Mouse (Mus musculus): ENCODE results near the gene Clba1.

The Clba1 gene

GRCm38 (mm10) chr12:112794998-112795397 lies 13.7 kb upstream of the Clba1 start:
- no peak for DNase-seq (ENCODE audit: low spot score in 2 of 2)

GRCm38 (mm10) chr12:112795466-112796104 lies 13.2 kb upstream of the Clba1 start:
- DNase-seq (ENCODE audit: low spot score in 2 of 2) = no peak

- no peak for DNase-seq (ENCODE audit: low spot score in 2 of 2)
Observed at GRCm38 (mm10) chr12:112796551-112797510, 11.9 kb upstream of the Clba1 start.

- DNase-seq (ENCODE audit: low spot score in 2 of 2) = no peak
Observed at GRCm38 (mm10) chr12:112797672-112798331, 10.9 kb upstream of the Clba1 start.

- no peak for DNase-seq (ENCODE audit: low spot score in 2 of 2)
Observed at GRCm38 (mm10) chr12:112798332-112798681, 10.4 kb upstream of the Clba1 start.

GRCm38 (mm10) chr12:112798716-112799115 lies 10.0 kb upstream of the Clba1 start:
- no peak for DNase-seq (ENCODE audit: low spot score in 2 of 2)

GRCm38 (mm10) chr12:112799237-112799970 lies 9.3 kb upstream of the Clba1 start:
- no peak for DNase-seq (ENCODE audit: low spot score in 2 of 2)

GRCm38 (mm10) chr12:112800476-112800875 lies 8.3 kb upstream of the Clba1 start:
- DNase-seq (ENCODE audit: low spot score in 2 of 2) = peak; percentile 57 to 80

GRCm38 (mm10) chr12:112801864-112802846 lies 6.6 kb upstream of the Clba1 start, which contains the start of gene Ahnak2:
Gene Ahnak2 (minus strand): TSS chr12:112802657.
- peak in 1 of 2 experiments; percentile 55 for DNase-seq (ENCODE audit: low spot score in 2 of 2)

- DNase-seq (ENCODE audit: low spot score in 2 of 2) = no peak
Observed at GRCm38 (mm10) chr12:112802917-112803316, 5.8 kb upstream of the Clba1 start.

- no peak for DNase-seq (ENCODE audit: low spot score in 2 of 2)
Observed at GRCm38 (mm10) chr12:112804046-112804445, 4.7 kb upstream of the Clba1 start.

- DNase-seq (ENCODE audit: low spot score in 2 of 2) = no peak
Observed at GRCm38 (mm10) chr12:112806044-112806443, 2.7 kb upstream of the Clba1 start.

- DNase-seq (ENCODE audit: low spot score in 2 of 2) = no peak
Observed at GRCm38 (mm10) chr12:112807796-112808195, 941 bp upstream of the Clba1 start.

- no peak for DNase-seq (ENCODE audit: low spot score in 2 of 2)
Observed at GRCm38 (mm10) chr12:112808212-112808586, 538 bp upstream of the Clba1 start.

- no peak for DNase-seq (ENCODE audit: low spot score in 2 of 2)
Observed at GRCm38 (mm10) chr12:112809641-112810040, 904 bp downstream of the Clba1 start.

GRCm38 (mm10) chr12:112810092-112810885 lies 1.6 kb downstream of the Clba1 start:
- no peak for DNase-seq (ENCODE audit: low spot score in 2 of 2)

- DNase-seq (ENCODE audit: low spot score in 2 of 2) = no peak
Observed at GRCm38 (mm10) chr12:112813370-112813769, 4.6 kb downstream of the Clba1 start.

GRCm38 (mm10) chr12:112814682-112815470 lies 6.1 kb downstream of the Clba1 start:
- DNase-seq (ENCODE audit: low spot score in 2 of 2) = no peak

- peak in 1 of 2 experiments; percentile 61 for DNase-seq (ENCODE audit: low spot score in 2 of 2)
Observed at GRCm38 (mm10) chr12:112816294-112816693, 7.6 kb downstream of the Clba1 start.
